Mouse (Mus musculus): Measurements from ENCODE around the gene Slc44a2.

Gene Slc44a2

DNA sequence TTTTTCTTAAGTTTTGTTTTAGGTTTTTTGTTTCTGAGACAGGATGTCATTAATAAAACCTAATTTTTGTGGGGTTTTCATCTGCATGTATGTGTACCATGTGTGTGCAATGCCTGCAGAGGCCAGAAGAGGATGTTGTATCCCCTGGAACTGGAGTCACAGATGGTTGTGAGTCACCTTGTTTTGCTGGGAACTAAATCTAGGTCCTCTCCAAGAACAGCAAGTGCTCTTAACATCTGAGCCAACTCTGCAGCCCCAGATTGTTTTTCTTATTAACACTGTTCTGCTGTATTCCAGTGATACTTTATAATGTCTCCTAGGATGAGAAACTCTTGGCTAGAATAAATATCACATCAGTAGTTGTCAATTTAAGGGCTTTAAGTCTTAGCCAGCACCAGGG lies 60.4 kb downstream of the Slc44a2 start:
- no peak for DNase-seq (ENCODE audit: low spot score)

- DNase-seq (ENCODE audit: low spot score) = no peak
Observed at GRCm38 (mm10) chr9:21383966-21384365, 63.5 kb downstream of the Slc44a2 start.

- DNase-seq (ENCODE audit: low spot score) = no peak
Observed at GRCm38 (mm10) chr9:21392646-21393175, 72.2 kb downstream of the Slc44a2 start.

- DNase-seq (ENCODE audit: low spot score) = no peak
Observed at GRCm38 (mm10) chr9:21395692-21396091, 75.2 kb downstream of the Slc44a2 start.

- DNase-seq (ENCODE audit: low spot score) = no peak
Observed at GRCm38 (mm10) chr9:21397170-21397569, 76.7 kb downstream of the Slc44a2 start.

- no peak for DNase-seq (ENCODE audit: low spot score)
Observed at GRCm38 (mm10) chr9:21401042-21401441, 80.5 kb downstream of the Slc44a2 start.

- no peak for DNase-seq (ENCODE audit: low spot score)
Observed at GRCm38 (mm10) chr9:21402764-21403253, 82.3 kb downstream of the Slc44a2 start.

DNA sequence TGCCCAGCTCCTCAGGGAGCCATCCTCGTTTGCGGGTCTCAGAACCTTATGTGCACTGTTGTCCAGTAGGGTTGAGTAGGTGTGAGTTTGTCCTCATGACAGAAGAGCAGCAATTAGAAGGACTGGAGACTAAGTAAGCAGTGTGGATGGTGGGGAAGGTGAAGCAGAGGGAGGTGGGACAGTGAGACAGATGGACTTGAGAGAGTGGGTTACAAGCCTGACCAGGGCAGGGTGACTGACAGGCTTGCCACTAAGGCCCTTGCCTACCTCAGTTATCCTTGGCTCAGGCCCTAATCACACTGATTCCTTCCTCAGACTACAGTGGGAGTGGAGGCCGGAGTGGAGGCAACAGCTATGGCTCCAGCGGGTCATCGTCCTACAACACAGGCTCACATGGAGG lies 83.2 kb downstream of the Slc44a2 start:
- DNase-seq (ENCODE audit: low spot score) = no peak
